Comparison of ENCODE assay signal across 14 mouse cellular contexts in genomic region chr19:6303831-6304230, GRCm38 (mm10). TPM values are rescaled to one million over a fixed set of nuclear protein-coding genes. Genes with fewer than 3 reads are reported as not detected.
DNase-seq lines count a peak whose midpoint lies in the region; ATAC-seq and TF ChIP-seq lines count a peak whose summit lies in the region.
"Had no signal": no experiment of that assay in that cellular context is flagged by ENCODE, and none has a peak within 500 bp of the region (broad histone marks: within the 10 kb centered on the region; RNA-seq: fewer than 3 reads in every experiment).

No protein-coding gene starts in this region.

- H3K27ac ChIP-seq in heart, embryonic 15.5 days, result peak overlapping the region; percentile 7; the same call in 1 of the 2 replicates
- peak overlapping the region; percentile 72 for H3K27ac ChIP-seq in CH12.LX (ENCODE audit: insufficient read depth, low read depth)
- peak overlapping the region; percentile 82; the same call in 1 of the 2 replicates for H3K27ac ChIP-seq in limb, embryonic 12.5 days
- H3K27ac ChIP-seq: midbrain, embryonic 15.5 days; neural tube, embryonic 15.5 days; stomach, embryonic 15.5 days had no signal

- dilution Hi-C loops in CH12.LX (cut with MboI; ENCODE audit: extremely low pct_ligation_motif_present, extremely low pct_unique_long_range_greater_than_20kb, low sequenced_read_pairs), result no loop called here

- no peak for ATAC-seq in heart, embryonic 15.5 days (replicated peaks; ENCODE audit: insufficient number of reproducible peaks, insufficient read depth, low FRiP score, low read depth)
- ATAC-seq in limb, embryonic 12.5 days (ENCODE audit: insufficient number of reproducible peaks, insufficient read depth, low FRiP score, low TSS enrichment, low read depth), result no peak
- ATAC-seq in megakaryocyte-erythroid progenitor cell, adult 5-6 weeks (replicated peaks; ENCODE audit: low FRiP score, low TSS enrichment, poor library complexity, severe bottlenecking), result no peak
- ATAC-seq: activated CD4-positive, CD25-positive, alpha-beta regulatory T cell, adult 4 months; midbrain, embryonic 15.5 days had no signal

- peaks cover 2% of the 10 kb centered on the region; the same call in 1 of the 2 replicates for H3K36me3 ChIP-seq in heart, embryonic 15.5 days
- H3K36me3 ChIP-seq in CH12.LX (replicated peaks in 1 of 2; ENCODE audit: control insufficient read depth in 1 of 2, insufficient read depth in 1 of 2, low read length in 1 of 2), result peaks cover 17 to 30% of the 10 kb centered on the region in 2 experiments
- peaks cover 29% of the 10 kb centered on the region for H3K36me3 ChIP-seq in limb, embryonic 12.5 days

- peak; percentile 43 for DNase-seq in adrenal gland, postnatal 10 days
- DNase-seq in adrenal gland, postnatal 36 days, result no peak
- DNase-seq in heart, postnatal 14 days, result no peak
- DNase-seq in CH12.LX (ENCODE audit: extremely low read depth), result no peak
- no peak for DNase-seq in embryo, embryonic 9.5 days (ENCODE audit: extremely low spot score)
- DNase-seq: lung, embryonic 14.5 days had no signal

- TF ChIP-seq RAD21 in CH12.LX (IDR thresholded peaks at IDR 0.05; ENCODE audit: low read depth, low read length), result no peak

- no peak for TF ChIP-seq EP300 in CH12.LX (IDR thresholded peaks at IDR 0.05; ENCODE audit: low read length)

- no peak for TF ChIP-seq CTCF in CH12.LX (conservative IDR thresholded peaks at IDR 0.05 in 1 of 2, IDR thresholded peaks at IDR 0.05 in 1 of 2; ENCODE audit: low read depth in 2 of 2, low read length in 2 of 2)

- in situ Hi-C loops in CH12.LX (cut with MboI; ENCODE audit: low pct_ligation_motif_present, low pct_unique_long_range_greater_than_20kb, low sequenced_read_pairs), result loop anchor here (25.0 kb wide), 1 partner anchor 142 kb away; no protein-coding TSS in a partner anchor

- no peak overlapping the region for H3K4me2 ChIP-seq in heart, embryonic 15.5 days
- no peak overlapping the region for H3K4me2 ChIP-seq in CH12.LX (ENCODE audit: insufficient read depth, low read depth, poor library complexity, severe bottlenecking)
- no peak overlapping the region for H3K4me2 ChIP-seq in limb, embryonic 12.5 days
- H3K4me2 ChIP-seq: lung, embryonic 14.5 days; midbrain, embryonic 15.5 days; neural tube, embryonic 15.5 days; stomach, embryonic 15.5 days had no signal

- H3K4me3 ChIP-seq in heart, embryonic 15.5 days, result no peak overlapping the region
- no peak overlapping the region for H3K4me3 ChIP-seq in CH12.LX (replicated peaks in 1 of 3; ENCODE audit: low read depth in 2 of 3, low read length in 2 of 3, poor library complexity in 1 of 3)
- no peak overlapping the region for H3K4me3 ChIP-seq in limb, embryonic 12.5 days (replicated peaks)
- H3K4me3 ChIP-seq: midbrain, embryonic 15.5 days; neural tube, embryonic 15.5 days; stomach, embryonic 15.5 days had no signal

- TF ChIP-seq POLR2A in CH12.LX (IDR thresholded peaks at IDR 0.05; ENCODE audit: low read depth, low read length), result no peak

- intact Hi-C loops in heart, postnatal 14 days (cut with DNase I), result no loop called here

- H3K27me3 ChIP-seq in heart, embryonic 15.5 days, result no peaks in the 10 kb centered on the region
- H3K27me3 ChIP-seq in CH12.LX (replicated peaks), result no peaks in the 10 kb centered on the region
- no peaks in the 10 kb centered on the region for H3K27me3 ChIP-seq in limb, embryonic 12.5 days
- H3K27me3 ChIP-seq: neural tube, embryonic 15.5 days; stomach, embryonic 15.5 days had no signal

- peaks cover 45% of the 10 kb centered on the region for H3K4me1 ChIP-seq in heart, embryonic 15.5 days (replicated peaks)
- H3K4me1 ChIP-seq in CH12.LX (ENCODE audit: control insufficient read depth in 1 of 2, insufficient read depth in 2 of 2), result peaks cover 41 to 69% of the 10 kb centered on the region in 2 experiments
- H3K4me1 ChIP-seq in limb, embryonic 12.5 days (replicated peaks), result peaks cover 19% of the 10 kb centered on the region

- peaks cover 6% of the 10 kb centered on the region; the same call in 1 of the 2 replicates for H3K79me2 ChIP-seq in CH12.LX (replicated peaks; ENCODE audit: control insufficient read depth, extremely low read depth, insufficient read depth, poor library complexity, severe bottlenecking)

- WGBS in heart, embryonic 15.5 days, result 61% methylated on average over 6 of the region's 6 CpGs
- WGBS in limb, embryonic 12.5 days, result 78% methylated on average over 6 of the region's 6 CpGs

- H3K9me3 ChIP-seq in heart, embryonic 15.5 days (replicated peaks), result no peaks in the 10 kb centered on the region
- H3K9me3 ChIP-seq in CH12.LX (replicated peaks; ENCODE audit: low read length), result no peaks in the 10 kb centered on the region
- no peaks in the 10 kb centered on the region for H3K9me3 ChIP-seq in limb, embryonic 12.5 days
- H3K9me3 ChIP-seq: G1E; midbrain, embryonic 15.5 days; neural tube, embryonic 15.5 days; stomach, embryonic 15.5 days had no signal

- no peak overlapping the region for H3K9ac ChIP-seq in heart, embryonic 15.5 days
- no peak overlapping the region for H3K9ac ChIP-seq in CH12.LX (ENCODE audit: insufficient read depth, low read depth)
- no peak overlapping the region for H3K9ac ChIP-seq in limb, embryonic 12.5 days (replicated peaks)
- H3K9ac ChIP-seq: lung, embryonic 14.5 days; midbrain, embryonic 15.5 days; neural tube, embryonic 15.5 days; stomach, embryonic 15.5 days had no signal

TF ChIP-seq in CH12.LX, 34 proteins besides CTCF, POLR2A, EP300 and RAD21 (continues in another document):
- no peak for TF ChIP-seq BHLHE40 (IDR thresholded peaks at IDR 0.05; ENCODE audit: low read depth, low read length)
- no peak for TF ChIP-seq ELF1 (IDR thresholded peaks at IDR 0.05; ENCODE audit: low read depth, low read length)
- no peak for TF ChIP-seq IRF4 (IDR thresholded peaks at IDR 0.05; ENCODE audit: low read depth, low read length)
- no peak for TF ChIP-seq USF1 (IDR thresholded peaks at IDR 0.05; ENCODE audit: low read depth, low read length)

RNA-seq across cellular contexts. Expression of gene Cdc42bpg, which starts 2.4 kb away (rescaled TPM):
- 10 to 100 TPM; 10.3 to 11.6 TPM for total RNA-seq in adrenal gland, postnatal 10 days (2021)
- 10 to 100 TPM; 22.6 to 23.5 TPM for total RNA-seq in adrenal gland, postnatal 36 days (2021)
- 0.30 and 0.60 TPM in 2 replicates for polyA plus RNA-seq in heart, embryonic 15.5 days (2015; fragmentation: Nextera tagmentation; extraction: Ambion mirVana)
- 1 to 10 TPM; 8.9 to 9.8 TPM for total RNA-seq in heart, postnatal 14 days (2021)
- total RNA-seq in CH12.LX (2012; rRNA removed) (4.1 and 4.2 TPM in 2 replicates), CH12.LX (2014; rRNA removed) (0.65 and 0.79 TPM in 2 replicates)
- 2.3 and 2.6 TPM in 2 replicates for polyA plus RNA-seq in CH12.LX (2012; ENCODE audit: insufficient read length, low read depth)
- 0.69 and 0.96 TPM in 2 replicates for polyA plus RNA-seq in limb, embryonic 12.5 days (2016; fragmentation: Nextera tagmentation; extraction: Ambion mirVana)
- total RNA-seq in megakaryocyte-erythroid progenitor cell, adult 5-6 weeks (2014; fragmentation: Nextera tagmentation), result 3.4 and 4.4 TPM in 2 replicates
- 3.1 and 3.7 TPM in 2 replicates for total RNA-seq in megakaryocyte-erythroid progenitor cell, adult 5-6 weeks (2017)

RNA-seq across cellular contexts. Expression of gene Ehd1, which starts 27.3 kb away (rescaled TPM):
- 100 to 1,000 TPM; 104 to 106 TPM for total RNA-seq in adrenal gland, postnatal 10 days (2021)
- total RNA-seq in adrenal gland, postnatal 36 days (2021), result 100 to 1,000 TPM; 119 to 188 TPM
- 54.1 and 66.8 TPM in 2 replicates for polyA plus RNA-seq in heart, embryonic 15.5 days (2015; fragmentation: Nextera tagmentation; extraction: Ambion mirVana)
- 100 to 1,000 TPM; 163 to 172 TPM for total RNA-seq in heart, postnatal 14 days (2021)
- total RNA-seq in CH12.LX (2012; rRNA removed) (231 and 400 TPM in 2 replicates), CH12.LX (2014; rRNA removed) (97.4 and 131 TPM in 2 replicates)
- polyA plus RNA-seq in CH12.LX (2012; ENCODE audit: insufficient read length, low read depth), result 245 and 301 TPM in 2 replicates
- 71.5 and 71.6 TPM in 2 replicates for polyA plus RNA-seq in limb, embryonic 12.5 days (2016; fragmentation: Nextera tagmentation; extraction: Ambion mirVana)
- total RNA-seq in megakaryocyte-erythroid progenitor cell, adult 5-6 weeks (2014; fragmentation: Nextera tagmentation), result 50.0 and 60.7 TPM in 2 replicates
- total RNA-seq in megakaryocyte-erythroid progenitor cell, adult 5-6 weeks (2017), result 26.7 and 62.5 TPM in 2 replicates

RNA-seq across cellular contexts. Expression of gene Men1, which starts 30.9 kb away (rescaled TPM):
- total RNA-seq in adrenal gland, postnatal 10 days (2021), result 10 to 100 TPM; 37.1 to 38.7 TPM
- 10 to 100 TPM; 48.7 to 56.3 TPM for total RNA-seq in adrenal gland, postnatal 36 days (2021)
- 36.1 and 50.6 TPM in 2 replicates for polyA plus RNA-seq in heart, embryonic 15.5 days (2015; fragmentation: Nextera tagmentation; extraction: Ambion mirVana)
- total RNA-seq in heart, postnatal 14 days (2021), result 10 to 100 TPM; 18.2 to 18.5 TPM
- total RNA-seq in CH12.LX (2012; rRNA removed), result 42.9 and 43.0 TPM in 2 replicates
- 23.5 and 24.9 TPM in 2 replicates for total RNA-seq in CH12.LX (2014; rRNA removed)
- polyA plus RNA-seq in CH12.LX (2012; ENCODE audit: insufficient read length, low read depth), result 50.7 and 67.8 TPM in 2 replicates
- polyA plus RNA-seq in limb, embryonic 12.5 days (2016; fragmentation: Nextera tagmentation; extraction: Ambion mirVana), result 103 and 107 TPM in 2 replicates
- total RNA-seq in megakaryocyte-erythroid progenitor cell, adult 5-6 weeks (2014; fragmentation: Nextera tagmentation), result 39.8 and 56.2 TPM in 2 replicates
- 17.8 and 19.8 TPM in 2 replicates for total RNA-seq in megakaryocyte-erythroid progenitor cell, adult 5-6 weeks (2017)

RNA-seq across cellular contexts. Expression of gene Map4k2, which starts 37.1 kb away (rescaled TPM):
- 10 to 100 TPM; 35.9 to 54.6 TPM for total RNA-seq in adrenal gland, postnatal 10 days (2021)
- 10 to 100 TPM; 29.9 to 32.2 TPM for total RNA-seq in adrenal gland, postnatal 36 days (2021)
- polyA plus RNA-seq in heart, embryonic 15.5 days (2015; fragmentation: Nextera tagmentation; extraction: Ambion mirVana), result 12.6 and 17.9 TPM in 2 replicates
- 10 to 100 TPM; 56.3 TPM for total RNA-seq in heart, postnatal 14 days (2021)
- total RNA-seq in CH12.LX (2012; rRNA removed) (77.6 and 95.2 TPM in 2 replicates), CH12.LX (2014; rRNA removed) (55.5 and 56.7 TPM in 2 replicates)
- 119 and 127 TPM in 2 replicates for polyA plus RNA-seq in CH12.LX (2012; ENCODE audit: insufficient read length, low read depth)
- polyA plus RNA-seq in limb, embryonic 12.5 days (2016; fragmentation: Nextera tagmentation; extraction: Ambion mirVana), result 13.5 and 13.6 TPM in 2 replicates
- total RNA-seq in megakaryocyte-erythroid progenitor cell, adult 5-6 weeks (2014; fragmentation: Nextera tagmentation), result 37.3 and 41.8 TPM in 2 replicates
- 9.4 and 27.2 TPM in 2 replicates for total RNA-seq in megakaryocyte-erythroid progenitor cell, adult 5-6 weeks (2017)

RNA-seq across cellular contexts. Expression of gene Sf1, which starts 59.7 kb away (rescaled TPM):
- 100 to 1,000 TPM; 166 to 186 TPM for total RNA-seq in adrenal gland, postnatal 10 days (2021)
- total RNA-seq in adrenal gland, postnatal 36 days (2021), result 100 to 1,000 TPM; 169 to 224 TPM
- 79.0 and 98.4 TPM in 2 replicates for polyA plus RNA-seq in heart, embryonic 15.5 days (2015; fragmentation: Nextera tagmentation; extraction: Ambion mirVana)
- total RNA-seq in heart, postnatal 14 days (2021), result 100 to 1,000 TPM; 102 to 105 TPM
- total RNA-seq in CH12.LX (2012; rRNA removed) (70.4 and 83.2 TPM in 2 replicates), CH12.LX (2014; rRNA removed) (54.5 and 64.7 TPM in 2 replicates)
- 229 and 251 TPM in 2 replicates for polyA plus RNA-seq in CH12.LX (2012; ENCODE audit: insufficient read length, low read depth)
- polyA plus RNA-seq in limb, embryonic 12.5 days (2016; fragmentation: Nextera tagmentation; extraction: Ambion mirVana), result 164 and 171 TPM in 2 replicates
- total RNA-seq in megakaryocyte-erythroid progenitor cell, adult 5-6 weeks (2014; fragmentation: Nextera tagmentation), result 286 and 398 TPM in 2 replicates
- total RNA-seq in megakaryocyte-erythroid progenitor cell, adult 5-6 weeks (2017), result 253 and 302 TPM in 2 replicates

Comparison
In these comparisons a context has a peak if more than half of its experiments do, and no peak if none do; other contexts are left out.
1. H3K27ac ChIP-seq: peak in every context shown above with its lines; median percentile 82 in limb, embryonic 12.5 days; 72 in CH12.LX; 7 in heart, embryonic 15.5 days.